Mouse (Mus musculus): ENCODE data around the gene Rc3h2. TPM values are rescaled to one million over a fixed set of nuclear protein-coding genes. Genes with fewer than 3 reads are reported as not detected.
A peak's percentile ranks its signal among the peaks of the same experiment; 100 is the strongest.

Rc3h2 gene
- total and polyA plus RNA-seq, 2 experiments: 3.0 to 16.7 TPM

- TF ChIP-seq CTCF (IDR thresholded peaks at IDR 0.05; ENCODE audit: low read depth, low read length) (no peak), POLR2A (IDR thresholded peaks at IDR 0.05; ENCODE audit: extremely low read depth, insufficient read depth, low read length) (peak; percentile 66)
- H3K79me2 ChIP-seq (ENCODE audit: control insufficient read depth, insufficient read depth, low read length): no peaks in the 10 kb centered on the region
- H3K4me1 ChIP-seq (ENCODE audit: control insufficient read depth, insufficient read depth, low read length): peaks cover 1% of the 10 kb centered on the region; the same call in 1 of the 2 replicates
- WGBS: under 1% methylated on average over 42 of the region's 42 CpGs
- H3K4me3 ChIP-seq (ENCODE audit: insufficient read depth, low read depth, low read length): peak within 1 kb of the TSS; percentile 80
- DNase-seq (ENCODE audit: extremely low read depth, low read depth, low spot score): peak; percentile 98
- H3K9ac ChIP-seq (ENCODE audit: low read depth, low read length): peak within 1 kb of the TSS; percentile 91
- peaks cover 17% of the 10 kb centered on the region for H3K36me3 ChIP-seq (ENCODE audit: control insufficient read depth, insufficient read depth, low read length)
- H3K27ac ChIP-seq (replicated peaks; ENCODE audit: insufficient read depth, low read depth, low read length): peak within 1 kb of the TSS; percentile 89
- H3K27me3 ChIP-seq (ENCODE audit: control insufficient read depth, insufficient read depth, low read length): no peaks in the 10 kb centered on the region
Measured at GRCm38 (mm10) chr2:37358633-37359540, 63.8 kb downstream of the Rc3h2 start, which contains the start of gene Pdcl. Gene Pdcl, minus strand, starts transcription at chr2:37359332.

DNA sequence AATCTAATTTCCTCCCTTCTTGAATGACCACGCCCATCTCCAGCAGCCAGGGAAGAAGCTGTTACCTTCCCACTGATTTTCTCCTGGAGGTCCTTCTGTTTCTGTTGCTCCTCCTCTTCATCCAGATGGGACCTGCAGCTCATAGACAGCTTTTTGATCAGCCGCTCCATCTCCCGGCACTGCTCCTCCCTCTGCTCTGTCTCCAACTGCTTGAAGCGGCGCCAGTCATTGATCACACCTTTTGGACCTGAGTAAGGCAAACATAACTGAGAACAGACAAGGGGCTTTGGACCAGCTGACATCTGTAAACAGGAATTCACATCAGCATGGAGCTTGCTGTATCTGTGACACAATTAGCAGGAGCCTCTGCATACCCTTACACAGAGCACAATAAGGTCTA, 67.1 kb downstream of the Rc3h2 start:
- WGBS: 35% methylated on average over 5 of the region's 5 CpGs
- Histone ChIP-seq H3K36me3 (ENCODE audit: control insufficient read depth, insufficient read depth, low read length) (peaks cover 45% of the 10 kb centered on the region), H3K27me3 (ENCODE audit: control insufficient read depth, insufficient read depth, low read length) (no peaks in the 10 kb centered on the region), H3K4me1 (ENCODE audit: control insufficient read depth, insufficient read depth, low read length) (peaks cover 1% of the 10 kb centered on the region; the same call in 1 of the 2 replicates), H3K79me2 (ENCODE audit: control insufficient read depth, insufficient read depth, low read length) (no peaks in the 10 kb centered on the region), H3K27ac (replicated peaks; ENCODE audit: insufficient read depth, low read depth, low read length) (no peak overlapping the region), H3K4me3 (ENCODE audit: insufficient read depth, low read depth, low read length) (no peak overlapping the region), H3K9ac (ENCODE audit: low read depth, low read length) (no peak overlapping the region)
- no peak for TF ChIP-seq POLR2A (IDR thresholded peaks at IDR 0.05; ENCODE audit: extremely low read depth, insufficient read depth, low read length)
- TF ChIP-seq CTCF (IDR thresholded peaks at IDR 0.05; ENCODE audit: low read depth, low read length): no peak
- DNase-seq (ENCODE audit: extremely low read depth, low read depth, low spot score): peak; percentile 81

DNA sequence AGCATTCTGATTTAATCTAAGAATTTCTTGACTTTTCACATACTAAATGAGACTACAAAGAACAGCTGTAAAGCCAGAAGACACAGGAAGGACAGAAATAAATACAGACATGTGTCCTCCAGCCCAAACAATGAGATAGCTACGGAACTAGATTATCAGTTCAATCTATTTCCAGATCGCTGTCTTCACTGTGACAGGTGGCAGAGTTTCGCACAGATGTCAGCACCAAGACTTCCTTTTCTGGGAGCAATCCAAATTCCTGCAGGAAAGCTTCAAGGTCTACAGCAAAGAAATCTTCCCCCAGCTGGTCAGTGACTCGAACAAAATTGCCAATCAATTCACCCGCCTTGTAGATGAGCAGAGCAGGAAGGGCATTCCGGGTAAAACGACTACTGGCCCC, 71.0 kb downstream of the Rc3h2 start:
- no peak for DNase-seq (ENCODE audit: extremely low read depth, low read depth, low spot score)
- Histone ChIP-seq H3K79me2 (ENCODE audit: control insufficient read depth, insufficient read depth, low read length) (no peaks in the 10 kb centered on the region), H3K27ac (replicated peaks; ENCODE audit: insufficient read depth, low read depth, low read length) (no peak overlapping the region), H3K36me3 (ENCODE audit: control insufficient read depth, insufficient read depth, low read length) (peaks cover 50% of the 10 kb centered on the region), H3K9ac (ENCODE audit: low read depth, low read length) (no peak overlapping the region), H3K4me1 (ENCODE audit: control insufficient read depth, insufficient read depth, low read length) (no peaks in the 10 kb centered on the region), H3K4me3 (ENCODE audit: insufficient read depth, low read depth, low read length) (no peak overlapping the region), H3K27me3 (ENCODE audit: control insufficient read depth, insufficient read depth, low read length) (no peaks in the 10 kb centered on the region)
- no peak for TF ChIP-seq POLR2A (IDR thresholded peaks at IDR 0.05; ENCODE audit: extremely low read depth, insufficient read depth, low read length)
- TF ChIP-seq CTCF (IDR thresholded peaks at IDR 0.05; ENCODE audit: low read depth, low read length): no peak
- WGBS: 91% methylated on average over 7 of the region's 7 CpGs

GRCm38 (mm10) chr2:37338497-37339187, 84.1 kb downstream of the Rc3h2 start:
- Histone ChIP-seq H3K36me3 (ENCODE audit: control insufficient read depth, insufficient read depth, low read length) (no peaks in the 10 kb centered on the region), H3K4me1 (ENCODE audit: control insufficient read depth, insufficient read depth, low read length) (no peaks in the 10 kb centered on the region), H3K4me3 (ENCODE audit: insufficient read depth, low read depth, low read length) (no peak overlapping the region), H3K79me2 (ENCODE audit: control insufficient read depth, insufficient read depth, low read length) (no peaks in the 10 kb centered on the region), H3K27me3 (ENCODE audit: control insufficient read depth, insufficient read depth, low read length) (no peaks in the 10 kb centered on the region), H3K9ac (ENCODE audit: low read depth, low read length) (no peak overlapping the region), H3K27ac (replicated peaks; ENCODE audit: insufficient read depth, low read depth, low read length) (no peak overlapping the region)
- WGBS: 58% methylated on average over 10 of the region's 10 CpGs
- TF ChIP-seq CTCF (IDR thresholded peaks at IDR 0.05; ENCODE audit: low read depth, low read length) (peak; percentile 66; the same call in 1 of the 2 replicates), POLR2A (IDR thresholded peaks at IDR 0.05; ENCODE audit: extremely low read depth, insufficient read depth, low read length) (no peak)
- DNase-seq (ENCODE audit: extremely low read depth, low read depth, low spot score): peak; percentile 29

DNA sequence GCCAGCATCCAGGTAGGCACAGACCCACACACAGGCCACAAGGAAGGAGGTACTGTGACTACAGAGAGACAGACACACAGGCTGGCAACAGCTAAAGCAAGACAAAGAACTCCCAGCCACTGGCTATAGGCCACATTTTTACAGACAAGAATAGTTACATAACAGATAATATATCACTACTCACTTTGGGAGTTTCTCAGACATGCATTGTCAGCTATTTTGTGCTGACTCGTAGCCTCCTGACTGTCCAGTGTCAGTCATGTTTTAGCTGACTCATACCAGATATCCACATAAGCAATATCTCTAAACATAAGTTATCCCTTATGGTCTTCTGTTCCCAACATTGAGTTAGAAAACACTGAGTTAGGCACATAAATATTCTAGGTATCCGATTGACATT, 89.4 kb downstream of the Rc3h2 start:
- no peak for TF ChIP-seq POLR2A (IDR thresholded peaks at IDR 0.05; ENCODE audit: extremely low read depth, insufficient read depth, low read length)
- no peak for TF ChIP-seq CTCF (IDR thresholded peaks at IDR 0.05; ENCODE audit: low read depth, low read length)
- Histone ChIP-seq H3K9ac (ENCODE audit: low read depth, low read length) (no peak overlapping the region), H3K4me1 (ENCODE audit: control insufficient read depth, insufficient read depth, low read length) (no peaks in the 10 kb centered on the region), H3K27ac (replicated peaks; ENCODE audit: insufficient read depth, low read depth, low read length) (no peak overlapping the region), H3K27me3 (ENCODE audit: control insufficient read depth, insufficient read depth, low read length) (no peaks in the 10 kb centered on the region), H3K4me3 (ENCODE audit: insufficient read depth, low read depth, low read length) (no peak overlapping the region), H3K36me3 (ENCODE audit: control insufficient read depth, insufficient read depth, low read length) (no peaks in the 10 kb centered on the region), H3K79me2 (ENCODE audit: control insufficient read depth, insufficient read depth, low read length) (no peaks in the 10 kb centered on the region)
- DNase-seq (ENCODE audit: extremely low read depth, low read depth, low spot score): no peak
- 73% methylated on average over 2 of the region's 2 CpGs for WGBS
